Mouse (Mus musculus) hindbrain, embryonic 13.5 days (tissue): Measurements from ENCODE around the gene A630023A22Rik. TPM values are rescaled to one million over a fixed set of nuclear protein-coding genes. Genes with fewer than 3 reads are reported as not detected.

Experiments used
- ATAC-seq: fragments of 200-750 bp; cut with Nextera tagmentation; 2 replicates; pipeline ENCODE4 v1.8.0; 2017; ENCODE audit warnings: moderate TSS enrichment; ENCODE audit not compliant: low FRiP score
- H3K27ac ChIP-seq: fragments of 300-500 bp; sonication (generic); 2 replicates; pipeline ENCODE4 v1.5.1; 2015; ENCODE audit warnings: inconsistent platforms, mild to moderate bottlenecking, moderate library complexity
- H3K27me3 ChIP-seq: fragments of 300-500 bp; sonication (generic); 2 replicates; pipeline ENCODE4 v1.6.1; 2015; ENCODE audit warnings: mild to moderate bottlenecking, inconsistent platforms
- H3K36me3 ChIP-seq: fragments of 300-500 bp; sonication (generic); 2 replicates; pipeline ENCODE4 v1.6.1; 2015; ENCODE audit warnings: mild to moderate bottlenecking, inconsistent platforms
- H3K4me1 ChIP-seq: fragments of 300-500 bp; sonication (generic); replicated peaks from 2 replicates; pipeline ENCODE4 v1.6.1; 2015; ENCODE audit warnings: inconsistent platforms
- H3K4me2 ChIP-seq: fragments of 300-500 bp; sonication (generic); 2 replicates; pipeline ENCODE4 v1.6.1; 2015; ENCODE audit warnings: inconsistent platforms, mild to moderate bottlenecking, moderate library complexity
- H3K4me3 ChIP-seq: fragments of 300-500 bp; sonication (generic); 2 replicates; pipeline ENCODE4 v1.5.1; 2015; ENCODE audit warnings: mild to moderate bottlenecking, inconsistent platforms
- H3K9ac ChIP-seq: fragments of 300-500 bp; sonication (generic); 2 replicates; pipeline ENCODE4 v1.6.1; 2015; ENCODE audit warnings: mild to moderate bottlenecking, inconsistent platforms
- H3K9me3 ChIP-seq: fragments of 300-500 bp; sonication (generic); 2 replicates; pipeline ENCODE4 v1.6.1; 2016; ENCODE audit warnings: inconsistent platforms
- WGBS: fragments of 180-500 bp; shearing (Covaris S2); methylation state at CpG from one replicate; pipeline ENCODE4 v1.1.7; 2015; 5-methylcytosine and 5-hydroxymethylcytosine counted together
- polyA plus RNA-seq: library from polyadenylated mRNA; unstranded; fragments of >200 nt; fragmentation: Nextera tagmentation; extraction: Ambion mirVana; gene quantifications from 2 replicates; pipeline ENCODE4 v1.2.1, GENCODE M21; 2015

The A630023A22Rik gene
- polyA plus RNA-seq, 1 experiment from 2014 or later = not detected

- no peak for ATAC-seq
- Histone ChIP-seq H3K27me3 (no peaks in the 10 kb centered on the region), H3K4me1 (no peaks in the 10 kb centered on the region), H3K27ac (no peak within 1 kb of the TSS), H3K9me3 (no peaks in the 10 kb centered on the region), H3K9ac (no peak within 1 kb of the TSS), H3K36me3 (no peaks in the 10 kb centered on the region), H3K4me3 (no peak within 1 kb of the TSS), H3K4me2 (no peak within 1 kb of the TSS)
- 95% methylated on average over 4 of the region's 4 CpGs for WGBS
These were observed 86.2 kb downstream of the A630023A22Rik start, which contains the start of gene Gm5460 for GRCm38 (mm10) chr14:34016381-34016780. Gene Gm5460 (plus strand): TSS chr14:34016758.

DNA sequence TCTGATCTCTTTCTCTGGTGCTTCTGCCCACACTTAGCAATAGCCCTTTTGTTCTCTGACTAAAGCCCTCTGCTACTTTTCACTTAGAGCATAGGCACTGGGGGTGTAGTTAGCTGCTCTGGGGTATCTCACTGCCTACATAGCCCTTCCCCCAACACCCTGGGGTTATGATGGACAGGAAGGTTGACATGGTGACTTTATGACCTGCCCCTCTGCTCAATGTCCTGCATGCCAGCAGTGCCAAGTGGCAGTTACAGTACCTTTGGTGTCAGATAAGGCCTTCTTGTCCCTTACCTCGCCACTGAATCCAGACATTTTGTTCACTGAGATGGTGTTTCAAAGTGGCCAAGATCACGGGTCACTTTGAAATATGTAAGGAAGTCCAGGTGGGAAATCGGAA is 87.5 kb downstream of the A630023A22Rik start, which contains the start of gene Gm30083:
Gm30083 (minus strand) TSS at position 120 of the 400 bp plus-strand sequence.
- Histone ChIP-seq H3K4me2 (no peak within 1 kb of the TSS), H3K4me3 (no peak within 1 kb of the TSS), H3K4me1 (no peaks in the 10 kb centered on the region), H3K36me3 (no peaks in the 10 kb centered on the region), H3K27me3 (no peaks in the 10 kb centered on the region), H3K9ac (no peak within 1 kb of the TSS), H3K9me3 (no peaks in the 10 kb centered on the region), H3K27ac (no peak within 1 kb of the TSS)
- WGBS = 91% methylated on average over 3 of the region's 3 CpGs
- no peak for ATAC-seq

- H3K4me2 ChIP-seq = no peak overlapping the region
- no peaks in the 10 kb centered on the region for H3K27me3 ChIP-seq
- H3K9ac ChIP-seq = no peak overlapping the region
- 95% methylated on average over 5 of the region's 5 CpGs for WGBS
- no peaks in the 10 kb centered on the region for H3K4me1 ChIP-seq
- no peaks in the 10 kb centered on the region for H3K36me3 ChIP-seq
- no peak overlapping the region for H3K4me3 ChIP-seq
- ATAC-seq = no peak
- H3K9me3 ChIP-seq = no peaks in the 10 kb centered on the region
- H3K27ac ChIP-seq = no peak overlapping the region
These were observed 100.2 kb downstream of the A630023A22Rik start for GRCm38 (mm10) chr14:34002358-34002757.

GRCm38 (mm10) chr14:34001445-34001844 is 101.1 kb downstream of the A630023A22Rik start:
- H3K4me1 ChIP-seq = no peaks in the 10 kb centered on the region
- no peaks in the 10 kb centered on the region for H3K36me3 ChIP-seq
- H3K27me3 ChIP-seq = no peaks in the 10 kb centered on the region
- H3K27ac ChIP-seq = no peak overlapping the region
- no peak overlapping the region for H3K4me3 ChIP-seq
- H3K9me3 ChIP-seq = no peaks in the 10 kb centered on the region
- no peak overlapping the region for H3K9ac ChIP-seq
- H3K4me2 ChIP-seq = no peak overlapping the region
- ATAC-seq = no peak

Other genes starting within 250 kb of the A630023A22Rik start
- 5.2 and 5.6 TPM in 2 replicates for gene Gdf10, start 179.2 kb downstream of the A630023A22Rik start, polyA plus RNA-seq
- gene Gdf2, start 161.7 kb downstream of the A630023A22Rik start, polyA plus RNA-seq = not detected in 2 replicates
- gene Rbp3, start 148.8 kb downstream of the A630023A22Rik start, polyA plus RNA-seq = not detected in 2 replicates
- 0.32 and 0.41 TPM in 2 replicates for gene Zfp488, start 124.0 kb downstream of the A630023A22Rik start, polyA plus RNA-seq
- not detected in 2 replicates for gene Gm30083, start 87.6 kb downstream of the A630023A22Rik start, polyA plus RNA-seq
- gene Gm5460, start 86.0 kb downstream of the A630023A22Rik start, polyA plus RNA-seq = not detected in 2 replicates
- gene Antxrl, start 50.0 kb downstream of the A630023A22Rik start, polyA plus RNA-seq = not detected in 2 replicates
- gene Anxa8, start 16.8 kb downstream of the A630023A22Rik start, polyA plus RNA-seq = 0.14 TPM in 1 of 2 replicates, not detected in the other
- gene Npy4r, start 49.7 kb upstream of the A630023A22Rik start, polyA plus RNA-seq = 0.13 and 0.18 TPM in 2 replicates
- 4.8 and 5.5 TPM in 2 replicates for gene Gprin2, start 98.9 kb upstream of the A630023A22Rik start, polyA plus RNA-seq
- 0.48 and 0.68 TPM in 2 replicates for gene Syt15, start 116.8 kb upstream of the A630023A22Rik start, polyA plus RNA-seq
- gene Shld2, start 207.7 kb upstream of the A630023A22Rik start, polyA plus RNA-seq = 5.9 and 8.7 TPM in 2 replicates
- gene Glud1, start 208.0 kb upstream of the A630023A22Rik start, polyA plus RNA-seq = 88.5 and 100.0 TPM in 2 replicates